Comparison of ENCODE assay signal across 8 mouse cellular contexts in genomic region chr5:72796186-72796613, GRCm38 (mm10). TPM values are rescaled to one million over a fixed set of nuclear protein-coding genes. Genes with fewer than 3 reads are reported as not detected.
A peak's percentile ranks its signal among the peaks of the same experiment; 100 is the strongest.
DNase-seq lines count a peak whose midpoint lies in the region; ATAC-seq lines count a peak whose summit lies in the region.

No protein-coding gene starts in this region.

- H3K9me3 ChIP-seq in kidney, embryonic 15.5 days (replicated peaks), result no peaks in the 10 kb centered on the region

- DNase-seq in adrenal gland, postnatal 10 days, result peak; percentile 14
- no peak for DNase-seq in adrenal gland, postnatal 4 days (ENCODE audit: low spot score in 2 of 2)
- DNase-seq in B cell, adult 2 months, result peak; percentile 70 to 73
- peak; percentile 69 to 76 for DNase-seq in heart, adult 18-20 months
- peak; percentile 52 to 59 for DNase-seq in lung, postnatal 4 days
- no peak for DNase-seq in yolk sac, embryonic 10.5 days (ENCODE audit: low spot score)
- DNase-seq in right cerebral cortex, postnatal 36 days (ENCODE audit: low spot score in 2 of 2), result no peak

- peak overlapping the region; percentile 44 for H3K4me2 ChIP-seq in kidney, embryonic 15.5 days

- no peak for ATAC-seq in kidney, embryonic 15.5 days (replicated peaks; ENCODE audit: low FRiP score)

- 40% methylated on average over 14 of the region's 14 CpGs for WGBS in kidney, embryonic 15.5 days

- peak overlapping the region; percentile 15; the same call in 1 of the 2 replicates for H3K9ac ChIP-seq in kidney, embryonic 15.5 days

- peaks cover 33% of the 10 kb centered on the region for H3K4me1 ChIP-seq in kidney, embryonic 15.5 days

- H3K36me3 ChIP-seq in kidney, embryonic 15.5 days, result no peaks in the 10 kb centered on the region

- peak overlapping the region; percentile 24 for H3K4me3 ChIP-seq in kidney, embryonic 15.5 days (replicated peaks)

- peak overlapping the region; percentile 78 for H3K27ac ChIP-seq in kidney, embryonic 15.5 days

- H3K27me3 ChIP-seq in kidney, embryonic 15.5 days, result no peaks in the 10 kb centered on the region

RNA-seq across cellular contexts. Expression of gene Txk, which starts 43.6 kb away (rescaled TPM):
- total RNA-seq in adrenal gland, postnatal 10 days (2021), result under 1 TPM; 0.58 to 0.66 TPM
- under 1 TPM; 0.25 TPM for total RNA-seq in adrenal gland, postnatal 4 days (2021)
- under 1 TPM; 0.10 to 0.51 TPM for total RNA-seq in heart, adult 18-20 months (2021)
- polyA plus RNA-seq in kidney, embryonic 15.5 days (2015; fragmentation: Nextera tagmentation; extraction: Ambion mirVana), result 0.10 TPM in 1 of 2 replicates, not detected in the other

Comparison
In these comparisons a context has a peak if more than half of its experiments do, and no peak if none do; other contexts are left out.
1. DNase-seq: peak in adrenal gland, postnatal 10 days (single experiment), B cell, adult 2 months (2 of 2), heart, adult 18-20 months (2 of 2) and lung, postnatal 4 days (2 of 2); none in adrenal gland, postnatal 4 days (0 of 2), yolk sac, embryonic 10.5 days (single experiment) and right cerebral cortex, postnatal 36 days (0 of 2).